Mouse (Mus musculus) forebrain, embryonic 10.5 days (tissue): ENCODE measurements around the gene Nol11. TPM values are rescaled to one million over a fixed set of nuclear protein-coding genes. Genes with fewer than 3 reads are reported as not detected.

Source experiments
- DNase-seq: peaks from one replicate; pipeline ENCODE4 v3.0.0-alpha.2; 2017; ENCODE audit warnings: low spot score; ENCODE audit errors: extremely low spot score
- H3K27ac ChIP-seq: fragments of 300-500 bp; sonication (generic); 2 replicates; pipeline ENCODE4 v1.5.1; 2016; ENCODE audit warnings: mild to moderate bottlenecking
- H3K27me3 ChIP-seq: fragments of 300-500 bp; sonication (generic); 2 replicates; pipeline ENCODE4 v1.6.1; 2016; ENCODE audit warnings: mild to moderate bottlenecking; ENCODE audit not compliant: poor library complexity, severe bottlenecking
- H3K36me3 ChIP-seq: fragments of 300-500 bp; sonication (generic); replicated peaks from 2 replicates; pipeline ENCODE4 v1.6.1; 2016; ENCODE audit warnings: mild to moderate bottlenecking, moderate library complexity
- H3K4me1 ChIP-seq: fragments of 300-500 bp; sonication (generic); 2 replicates; pipeline ENCODE4 v1.6.1; 2016
- H3K4me3 ChIP-seq: fragments of 300-500 bp; sonication (generic); 2 replicates; pipeline ENCODE4 v1.5.1; 2016; ENCODE audit warnings: mild to moderate bottlenecking, moderate library complexity
- H3K9me3 ChIP-seq: fragments of 300-500 bp; sonication (generic); 2 replicates; pipeline ENCODE4 v1.6.1; 2016; ENCODE audit warnings: mild to moderate bottlenecking, moderate library complexity
- WGBS: fragments of 180-500 bp; shearing (Covaris S2); methylation state at CpG from one replicate; pipeline ENCODE4 v1.1.7; 2016; 5-methylcytosine and 5-hydroxymethylcytosine counted together
- polyA plus RNA-seq: library from polyadenylated mRNA; unstranded; fragments of >200 nt; fragmentation: Nextera tagmentation; extraction: Ambion mirVana; gene quantifications from 2 replicates; pipeline ENCODE4 v1.2.1, GENCODE M21; 2016

Gene Nol11
- polyA plus RNA-seq, 1 experiment from 2014 or later = 84.4 TPM

DNA sequence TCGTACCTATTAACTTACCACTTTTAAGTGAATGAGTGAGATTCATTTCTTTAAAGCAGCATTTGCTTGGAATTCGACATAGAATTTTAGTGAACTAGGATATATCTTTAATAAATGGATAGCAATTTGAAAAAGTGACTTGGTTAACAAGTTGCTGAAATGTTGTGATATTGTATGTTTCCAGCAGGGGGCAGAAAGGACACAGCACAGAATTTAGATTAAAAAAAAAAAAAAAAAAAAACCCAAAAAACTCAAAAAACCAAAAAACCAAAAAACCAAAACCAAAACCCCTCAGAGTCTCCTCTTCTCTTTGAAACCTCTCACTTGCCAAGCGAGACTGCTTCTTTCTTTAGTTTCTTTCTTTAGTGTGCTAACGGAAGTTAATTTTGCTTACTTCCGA is 24.6 kb upstream of the Nol11 start:
- Histone ChIP-seq H3K4me1 (peaks cover 5% of the 10 kb centered on the region; the same call in 1 of the 2 replicates), H3K36me3 (peaks cover 34% of the 10 kb centered on the region), H3K9me3 (no peaks in the 10 kb centered on the region), H3K27ac (no peak overlapping the region), H3K27me3 (no peaks in the 10 kb centered on the region), H3K4me3 (no peak overlapping the region)
- no peak for DNase-seq
- WGBS = 81% methylated on average over 5 of the region's 5 CpGs

DNA sequence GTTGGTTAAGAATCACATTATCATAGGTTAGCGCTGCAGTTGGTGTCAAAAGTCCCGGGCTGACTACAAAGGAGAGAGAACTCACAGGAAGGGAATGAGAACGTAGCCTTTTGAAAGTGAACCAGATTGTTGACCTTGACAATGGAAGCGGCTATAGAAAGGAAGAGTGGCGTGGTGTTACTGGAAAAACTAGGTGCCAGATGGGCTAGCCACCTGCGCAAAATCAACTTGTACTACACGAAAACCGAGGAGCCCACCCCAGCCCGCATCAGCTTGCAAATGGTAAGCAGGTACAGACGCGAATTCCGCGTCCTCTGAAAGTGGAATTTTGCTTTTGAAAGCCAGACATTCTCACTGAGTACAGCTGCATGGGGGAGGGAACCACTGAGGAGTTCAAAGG is 20.6 kb upstream of the Nol11 start:
- Histone ChIP-seq H3K36me3 (peaks cover 17% of the 10 kb centered on the region; the same call in 1 of the 2 replicates), H3K27me3 (no peaks in the 10 kb centered on the region), H3K4me1 (peaks cover 5% of the 10 kb centered on the region; the same call in 1 of the 2 replicates), H3K27ac (no peak overlapping the region), H3K4me3 (no peak overlapping the region), H3K9me3 (no peaks in the 10 kb centered on the region)
- WGBS = 90% methylated on average over 13 of the region's 13 CpGs
- no peak for DNase-seq

DNA sequence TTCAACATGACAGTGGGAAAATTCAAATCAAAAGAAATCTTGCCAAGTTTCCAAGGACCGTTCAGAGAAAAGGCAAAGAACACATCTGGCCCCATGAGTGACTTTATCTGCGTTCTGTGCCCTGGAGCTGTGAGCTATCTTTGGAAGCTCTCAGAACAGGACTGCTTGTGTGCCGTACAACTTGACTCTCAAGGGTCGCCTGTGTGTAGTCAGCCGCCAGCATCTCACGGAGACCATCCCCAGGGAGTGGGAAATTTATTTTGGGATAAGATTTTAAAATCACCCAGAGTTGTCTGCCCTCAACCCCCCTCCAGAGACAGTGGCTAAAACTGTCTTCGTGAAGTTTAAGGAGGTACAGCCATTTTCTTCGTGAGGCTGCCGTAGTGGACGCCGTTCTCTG is 12.6 kb upstream of the Nol11 start:
- Histone ChIP-seq H3K27ac (no peak overlapping the region), H3K4me3 (no peak overlapping the region), H3K36me3 (no peaks in the 10 kb centered on the region), H3K27me3 (no peaks in the 10 kb centered on the region), H3K9me3 (no peaks in the 10 kb centered on the region), H3K4me1 (no peaks in the 10 kb centered on the region)
- DNase-seq = no peak
- WGBS = 88% methylated on average over 11 of the region's 11 CpGs

DNA sequence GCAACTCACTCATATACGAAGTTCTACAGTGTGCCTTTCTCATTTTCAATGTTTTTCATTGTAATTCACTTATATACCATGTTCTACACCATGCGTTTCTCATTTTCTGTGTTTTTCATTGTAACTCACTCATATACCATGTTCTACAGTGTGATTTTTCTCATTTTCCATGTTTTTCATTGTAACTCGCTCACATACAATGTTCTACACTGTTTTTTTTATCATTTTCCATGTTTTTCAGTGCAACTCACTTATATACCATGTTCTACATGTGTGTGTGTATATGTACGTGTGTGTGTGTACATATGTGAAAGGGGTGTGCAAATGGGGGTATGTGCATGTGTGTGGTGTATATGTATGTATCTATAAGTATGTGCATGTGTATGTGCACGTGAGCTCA is 10.1 kb upstream of the Nol11 start:
- Histone ChIP-seq H3K4me1 (no peaks in the 10 kb centered on the region), H3K27ac (no peak overlapping the region), H3K36me3 (no peaks in the 10 kb centered on the region), H3K4me3 (no peak overlapping the region), H3K9me3 (no peaks in the 10 kb centered on the region), H3K27me3 (no peaks in the 10 kb centered on the region)
- 78% methylated on average over 5 of the region's 5 CpGs for WGBS
- no peak for DNase-seq

DNA sequence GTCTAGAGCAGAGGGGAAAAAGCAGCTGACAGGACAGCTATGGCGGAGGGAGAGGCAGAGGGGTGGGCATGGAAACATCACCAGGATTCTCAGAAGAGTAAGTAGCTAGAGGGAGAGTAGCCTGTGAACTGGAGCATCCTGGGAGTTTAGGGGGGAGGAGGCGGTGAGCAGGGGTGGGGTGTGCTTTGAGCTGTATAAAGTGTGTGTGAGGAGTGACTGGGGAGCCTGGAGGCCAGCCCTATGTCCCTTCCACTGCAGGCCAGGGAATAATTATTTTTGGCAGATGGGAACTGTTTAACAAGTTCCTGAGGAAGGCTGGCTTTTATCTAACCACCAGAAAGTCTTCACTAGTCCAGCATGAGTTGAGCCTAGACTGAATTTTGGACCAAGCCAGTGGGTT is 6.2 kb upstream of the Nol11 start:
- Histone ChIP-seq H3K4me3 (no peak overlapping the region), H3K4me1 (no peaks in the 10 kb centered on the region), H3K27ac (no peak overlapping the region), H3K9me3 (no peaks in the 10 kb centered on the region), H3K36me3 (no peaks in the 10 kb centered on the region), H3K27me3 (no peaks in the 10 kb centered on the region)
- 61% methylated on average over 2 of the region's 2 CpGs for WGBS
- no peak for DNase-seq

DNA sequence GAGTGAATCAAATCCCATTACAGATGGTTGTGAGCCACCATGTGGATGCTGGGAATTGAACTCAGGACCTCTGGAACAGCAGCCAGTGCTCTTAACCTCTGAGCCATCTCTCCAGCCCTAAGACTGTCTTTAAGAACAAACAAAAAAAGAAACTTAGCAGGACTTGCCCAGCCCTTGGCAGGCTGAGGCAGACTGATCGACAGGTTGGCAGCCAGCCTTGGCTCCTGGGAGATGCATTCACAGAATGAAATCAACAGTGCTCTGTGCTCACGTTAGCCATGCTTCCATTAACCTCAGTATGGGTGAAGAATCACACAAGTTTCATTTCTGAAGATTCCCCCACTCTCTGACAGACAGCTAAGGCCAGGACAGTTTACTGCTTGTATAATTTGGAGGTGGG is 1.2 kb upstream of the Nol11 start:
- no peak for DNase-seq
- H3K4me1 ChIP-seq = peaks cover 8% of the 10 kb centered on the region
- no peak overlapping the region for H3K4me3 ChIP-seq
- H3K36me3 ChIP-seq = peaks cover 21% of the 10 kb centered on the region
- no peak overlapping the region for H3K27ac ChIP-seq
- WGBS = 85% methylated on average over 2 of the region's 2 CpGs
- H3K9me3 ChIP-seq = no peaks in the 10 kb centered on the region
- no peaks in the 10 kb centered on the region for H3K27me3 ChIP-seq

DNA sequence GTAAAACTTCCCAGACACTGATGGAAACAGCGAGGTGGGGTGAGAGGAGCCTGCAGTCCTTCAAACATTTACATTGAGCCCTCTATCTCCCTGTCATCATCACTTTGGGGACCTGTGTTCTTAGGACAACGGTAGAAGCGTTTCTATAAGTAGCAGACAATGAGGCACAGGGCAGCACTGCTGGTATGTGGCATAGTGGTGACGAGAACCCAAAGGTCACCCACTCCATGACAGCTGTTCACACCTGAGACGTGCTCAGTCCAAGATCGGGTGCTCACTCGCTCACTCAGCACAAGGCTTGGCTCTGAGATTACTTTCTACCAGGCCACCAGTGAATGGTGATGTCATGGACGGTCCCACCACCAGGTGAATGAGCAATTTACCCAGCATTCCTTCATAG is 5.4 kb downstream of the Nol11 start:
- peaks cover 87% of the 10 kb centered on the region for H3K36me3 ChIP-seq

DNA sequence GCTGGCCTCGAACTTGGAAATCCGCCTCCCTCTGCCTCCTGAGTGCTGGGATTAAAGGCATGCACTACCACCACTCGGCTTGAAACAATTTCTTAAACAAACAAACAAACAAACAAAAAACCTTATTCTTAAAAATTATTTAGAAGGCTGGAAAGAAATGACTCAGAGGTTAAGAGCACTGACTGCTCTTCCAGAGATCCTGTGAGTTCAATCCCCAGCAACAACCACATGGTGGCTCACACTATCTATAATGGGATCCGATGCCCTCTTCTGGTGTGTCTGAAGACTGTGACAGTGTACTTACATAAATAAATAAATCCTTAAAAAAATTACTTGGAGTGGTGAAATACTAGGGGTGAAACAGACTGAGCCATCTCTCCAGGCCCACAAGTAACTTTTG is 28.0 kb downstream of the Nol11 start:
- peaks cover 9% of the 10 kb centered on the region for H3K4me1 ChIP-seq
- H3K27me3 ChIP-seq = no peaks in the 10 kb centered on the region
- H3K36me3 ChIP-seq = peaks cover 19% of the 10 kb centered on the region
- DNase-seq = no peak
- H3K4me3 ChIP-seq = no peak overlapping the region
- H3K9me3 ChIP-seq = no peaks in the 10 kb centered on the region
- WGBS = 85% methylated on average over 4 of the region's 4 CpGs
- H3K27ac ChIP-seq = no peak overlapping the region

More for the DNA sequence above, 5.4 kb downstream of the Nol11 start:
- Histone ChIP-seq H3K27ac (no peak overlapping the region), H3K27me3 (no peaks in the 10 kb centered on the region), H3K9me3 (no peaks in the 10 kb centered on the region), H3K4me3 (no peak overlapping the region), H3K4me1 (peaks cover 8% of the 10 kb centered on the region)
- no peak for DNase-seq
- 91% methylated on average over 8 of the region's 8 CpGs for whole genome bisulfite sequencing

DNA sequence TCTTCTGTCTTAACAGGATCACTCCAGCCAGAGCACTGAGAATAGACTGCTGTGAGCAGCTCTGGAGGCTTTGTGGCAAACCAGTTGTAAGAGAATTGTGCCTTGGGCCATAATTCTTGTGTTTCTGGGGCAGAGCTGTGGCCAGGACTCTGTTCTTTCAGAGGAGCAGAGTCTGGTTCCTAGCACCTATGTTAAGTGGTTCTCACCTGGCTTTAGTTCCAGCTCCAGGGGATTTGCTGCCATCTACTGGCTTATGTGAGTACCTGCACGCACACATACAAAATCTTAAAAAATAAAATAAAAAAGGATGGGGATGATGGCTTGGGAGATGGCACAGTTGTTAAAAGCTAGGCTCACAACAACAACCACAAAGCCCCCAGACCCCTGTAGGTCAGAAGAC is 30.1 kb downstream of the Nol11 start:
- no peak for DNase-seq

DNA sequence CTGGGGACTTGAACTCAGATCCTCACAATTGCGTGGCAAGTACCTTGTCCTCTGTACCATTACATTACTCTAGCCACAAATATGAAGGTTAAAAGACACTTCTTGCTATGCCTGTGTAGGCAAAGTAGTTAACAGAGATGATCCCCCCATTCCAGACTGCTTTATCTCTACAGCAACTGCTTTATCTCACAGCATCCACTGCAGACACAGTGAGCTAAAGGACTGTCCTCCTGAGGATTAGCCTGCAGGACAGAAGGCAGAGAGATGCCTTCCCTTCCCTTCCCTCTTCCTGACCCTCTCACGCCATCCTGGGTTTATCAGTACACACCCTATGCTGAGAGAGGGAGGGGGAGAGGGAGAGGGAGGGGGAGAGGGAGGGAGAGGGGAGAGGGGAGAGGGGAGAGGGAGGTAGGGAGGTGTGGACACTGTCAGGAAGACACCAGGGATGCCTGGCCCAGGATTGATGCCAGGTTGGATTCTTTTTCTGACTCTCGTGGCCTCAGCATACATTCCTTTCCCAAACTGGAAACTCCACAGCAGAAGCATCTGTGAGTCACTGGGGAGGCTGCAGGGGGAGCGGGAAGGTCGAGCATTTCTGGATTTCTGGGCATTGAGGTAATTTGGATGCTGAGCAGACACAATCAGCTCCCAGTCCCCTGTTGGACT is 32.1 kb downstream of the Nol11 start:
- WGBS = 71% methylated on average over 4 of the region's 5 CpGs
- DNase-seq = no peak
- Histone ChIP-seq H3K4me3 (no peak overlapping the region), H3K36me3 (no peaks in the 10 kb centered on the region), H3K4me1 (peaks cover 9% of the 10 kb centered on the region), H3K27ac (no peak overlapping the region), H3K9me3 (no peaks in the 10 kb centered on the region), H3K27me3 (no peaks in the 10 kb centered on the region)

More for the DNA sequence above, 30.1 kb downstream of the Nol11 start:
- no peaks in the 10 kb centered on the region for H3K36me3 ChIP-seq
- H3K27ac ChIP-seq = no peak overlapping the region
- no peaks in the 10 kb centered on the region for H3K9me3 ChIP-seq
- no peak overlapping the region for H3K4me3 ChIP-seq
- 42% methylated on average over 1 of the region's 1 CpGs for WGBS
- no peaks in the 10 kb centered on the region for H3K27me3 ChIP-seq
- H3K4me1 ChIP-seq = peaks cover 9% of the 10 kb centered on the region

DNA sequence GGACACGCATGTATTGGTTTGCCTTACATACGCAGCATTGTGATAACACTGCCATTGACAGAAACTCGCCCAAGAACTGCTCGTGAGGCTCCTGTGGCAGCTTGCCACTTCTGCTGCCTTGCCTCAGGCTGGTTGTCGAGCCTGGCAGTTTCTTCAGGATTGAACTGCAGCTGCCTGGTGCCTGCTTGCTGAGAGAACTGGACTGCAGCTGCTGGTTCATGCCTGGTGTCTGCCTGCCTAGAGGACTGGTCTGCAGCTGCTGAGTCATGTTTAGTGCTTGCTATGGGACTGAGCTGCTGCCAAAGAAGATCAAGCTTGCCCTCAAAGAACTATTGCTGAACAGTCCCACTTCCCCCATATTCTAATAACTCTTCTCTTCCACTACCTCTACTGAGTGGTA is 33.9 kb downstream of the Nol11 start:
- Histone ChIP-seq H3K4me3 (no peak overlapping the region), H3K27ac (no peak overlapping the region), H3K36me3 (no peaks in the 10 kb centered on the region), H3K4me1 (peaks cover 9% of the 10 kb centered on the region), H3K9me3 (no peaks in the 10 kb centered on the region), H3K27me3 (no peaks in the 10 kb centered on the region)
- DNase-seq = no peak
- 89% methylated on average over 5 of the region's 5 CpGs for WGBS

DNA sequence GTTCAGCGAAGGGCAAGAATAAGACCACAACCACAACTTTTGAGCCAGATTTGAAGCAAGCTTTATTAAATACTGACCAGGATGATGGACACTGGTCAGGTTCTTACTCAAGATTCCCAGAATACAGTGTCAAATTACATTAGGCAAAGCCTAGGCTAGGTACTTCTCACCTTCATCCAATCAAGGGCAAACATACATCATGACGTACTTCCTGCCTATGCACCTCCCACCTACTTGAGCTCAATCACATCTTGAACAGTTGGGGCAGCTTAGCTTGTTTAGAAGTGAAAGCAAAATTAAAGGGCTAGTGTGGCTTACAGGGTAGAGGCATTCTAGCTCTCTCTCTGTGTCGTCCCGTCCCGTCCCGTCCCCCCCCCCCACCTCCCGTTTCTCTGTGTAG is 34.8 kb downstream of the Nol11 start:
- H3K27me3 ChIP-seq = no peaks in the 10 kb centered on the region
- no peaks in the 10 kb centered on the region for H3K9me3 ChIP-seq
- peaks cover under 1% of the 10 kb centered on the region; the same call in 1 of the 2 replicates for H3K4me1 ChIP-seq
- H3K36me3 ChIP-seq = no peaks in the 10 kb centered on the region
- no peak overlapping the region for H3K27ac ChIP-seq
- DNase-seq = no peak
- no peak overlapping the region for H3K4me3 ChIP-seq
- WGBS = 77% methylated on average over 7 of the region's 7 CpGs

DNA sequence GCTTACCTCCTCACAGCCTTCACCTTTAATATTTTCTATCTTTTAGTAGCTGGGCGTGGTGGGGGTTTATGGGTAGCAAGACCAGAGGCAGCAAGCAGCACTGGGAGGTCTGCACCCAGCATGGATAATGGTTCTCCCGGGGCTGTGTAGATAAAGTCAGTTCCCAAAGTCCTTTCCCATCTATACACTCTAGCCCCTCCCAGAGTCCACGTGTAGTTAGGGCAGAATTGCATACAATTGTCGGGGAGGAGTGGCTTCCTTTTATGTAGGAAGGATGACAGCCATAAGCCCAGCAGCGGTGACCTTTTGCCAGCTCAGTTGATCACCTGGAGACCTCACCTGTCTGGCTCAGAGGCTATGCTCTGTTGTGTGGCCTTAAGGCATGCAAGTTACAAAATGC is 35.5 kb downstream of the Nol11 start:
- Histone ChIP-seq H3K9me3 (no peaks in the 10 kb centered on the region), H3K27me3 (no peaks in the 10 kb centered on the region), H3K4me1 (no peaks in the 10 kb centered on the region), H3K4me3 (no peak overlapping the region), H3K36me3 (no peaks in the 10 kb centered on the region), H3K27ac (no peak overlapping the region)
- DNase-seq = no peak
- 81% methylated on average over 5 of the region's 5 CpGs for WGBS

DNA sequence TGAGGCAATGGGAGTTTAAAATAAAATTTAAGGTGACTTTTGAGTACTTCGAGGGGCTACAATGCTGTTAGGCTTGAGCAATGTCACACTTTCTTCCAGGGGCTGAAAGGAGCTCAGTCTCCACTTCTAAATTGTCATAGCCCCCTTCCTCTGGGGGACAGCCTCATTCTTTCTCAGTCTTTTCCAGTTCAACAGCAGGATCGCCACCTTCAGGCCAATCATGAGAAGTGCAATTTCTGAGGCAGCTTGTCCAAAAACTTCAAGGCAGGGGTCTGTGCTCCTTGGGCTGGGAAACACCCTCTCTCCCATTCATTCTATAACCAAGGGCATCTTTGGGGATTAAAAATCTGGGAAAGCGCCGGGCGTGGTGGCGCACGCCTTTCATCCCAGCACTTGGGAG is 37.4 kb downstream of the Nol11 start:
- H3K4me1 ChIP-seq = no peaks in the 10 kb centered on the region
- H3K9me3 ChIP-seq = no peaks in the 10 kb centered on the region
- WGBS = 75% methylated on average over 7 of the region's 7 CpGs
- H3K27ac ChIP-seq = no peak overlapping the region
- no peak for DNase-seq
- H3K36me3 ChIP-seq = no peaks in the 10 kb centered on the region
- no peak overlapping the region for H3K4me3 ChIP-seq
- H3K27me3 ChIP-seq = no peaks in the 10 kb centered on the region
